Mouse (Mus musculus) forebrain, embryonic 11.5 days (tissue): ENCODE results near the gene Iqcc. TPM values are rescaled to one million over a fixed set of nuclear protein-coding genes. Genes with fewer than 3 reads are reported as not detected.

ENCODE experiments used
- ATAC-seq: fragments of 200-750 bp; cut with Nextera tagmentation; replicated peaks from 2 replicates; pipeline ENCODE4 v1.8.0; 2017; ENCODE audit warnings: moderate TSS enrichment; ENCODE audit not compliant: low FRiP score
- DNase-seq: peaks from one replicate; pipeline ENCODE4 v3.0.0-alpha.2; 2017; ENCODE audit warnings: low spot score
- H3K27ac ChIP-seq: fragments of 300-500 bp; sonication (generic); 2 replicates; pipeline ENCODE4 v1.5.1; 2014; ENCODE audit warnings: low read depth, low read length
- H3K27me3 ChIP-seq: fragments of 300-500 bp; sonication (generic); 2 replicates; pipeline ENCODE4 v1.6.1; 2014; ENCODE audit warnings: mild to moderate bottlenecking, low read length, mixed read lengths; ENCODE audit not compliant: control insufficient read depth, insufficient read depth
- H3K36me3 ChIP-seq: fragments of 300-500 bp; sonication (generic); 2 replicates; pipeline ENCODE4 v1.6.1; 2014; ENCODE audit warnings: mild to moderate bottlenecking, low read length, moderate library complexity, mixed read lengths; ENCODE audit not compliant: control insufficient read depth, insufficient read depth
- H3K4me1 ChIP-seq: fragments of 300-500 bp; sonication (generic); replicated peaks from 2 replicates; pipeline ENCODE4 v1.6.1; 2014; ENCODE audit warnings: low read length, mixed read lengths; ENCODE audit not compliant: control insufficient read depth, insufficient read depth
- H3K4me2 ChIP-seq: fragments of 300-500 bp; sonication (generic); 2 replicates; pipeline ENCODE4 v1.6.1; 2014; ENCODE audit warnings: low read depth, mild to moderate bottlenecking, low read length, moderate library complexity, mixed read lengths; ENCODE audit not compliant: severe bottlenecking
- H3K4me3 ChIP-seq: fragments of 300-500 bp; sonication (generic); 2 replicates; pipeline ENCODE4 v1.5.1; 2014; ENCODE audit warnings: low read depth, low read length
- H3K9ac ChIP-seq: fragments of 300-500 bp; sonication (generic); 2 replicates; pipeline ENCODE4 v1.6.1; 2014; ENCODE audit warnings: low read length
- H3K9me3 ChIP-seq: fragments of 300-500 bp; sonication (generic); 2 replicates; pipeline ENCODE4 v1.6.1; 2016; ENCODE audit warnings: low read length, mixed read lengths; ENCODE audit not compliant: control insufficient read depth
- WGBS: fragments of 180-500 bp; shearing (Covaris S2); extraction: QIAGEN DNeasy Blood & Tissue Kit; methylation state at CpG from one replicate; pipeline ENCODE4 v1.1.7; 2014; 5-methylcytosine and 5-hydroxymethylcytosine counted together
- polyA plus RNA-seq: library from polyadenylated mRNA; unstranded; fragments of >200 nt; fragmentation: Nextera tagmentation; extraction: Ambion mirVana; gene quantifications from 2 replicates; pipeline ENCODE4 v1.2.1, GENCODE M21; 2014

Iqcc gene
- polyA plus RNA-seq, 1 experiment from 2014 or later, result 27.2 TPM

DNA sequence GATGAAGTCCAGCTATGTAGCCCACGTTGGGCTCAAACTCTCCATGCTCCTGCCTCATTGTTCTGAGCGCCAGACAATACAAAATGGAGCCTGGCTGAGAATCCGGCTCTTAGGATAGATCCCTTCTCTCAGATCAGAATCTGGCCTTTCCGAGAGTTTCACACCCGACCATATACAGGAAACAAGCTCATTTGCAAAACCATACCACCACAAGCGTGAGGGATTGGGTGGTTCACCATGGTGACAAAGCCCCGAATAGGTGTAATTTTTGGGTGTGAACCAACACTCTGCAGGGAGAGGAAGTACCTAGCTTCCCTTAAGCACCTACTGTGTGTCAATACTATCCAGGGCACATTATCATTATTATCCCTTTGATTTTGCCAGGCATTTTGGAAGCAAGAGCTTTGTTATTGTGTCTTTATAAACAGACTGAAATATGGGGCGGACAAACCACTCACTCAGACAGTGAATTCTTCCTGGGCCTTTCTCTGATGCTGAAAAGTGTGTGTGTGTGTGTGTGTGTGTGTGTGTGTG lies 47.3 kb downstream of the Iqcc start:
- Histone ChIP-seq H3K4me2 (no peak overlapping the region), H3K4me3 (no peak overlapping the region), H3K27me3 (no peaks in the 10 kb centered on the region), H3K9me3 (no peaks in the 10 kb centered on the region), H3K4me1 (no peaks in the 10 kb centered on the region), H3K9ac (no peak overlapping the region), H3K27ac (no peak overlapping the region), H3K36me3 (no peaks in the 10 kb centered on the region)
- no peak for DNase-seq
- WGBS, result 77% methylated on average over 8 of the region's 8 CpGs
- ATAC-seq, result no peak

DNA sequence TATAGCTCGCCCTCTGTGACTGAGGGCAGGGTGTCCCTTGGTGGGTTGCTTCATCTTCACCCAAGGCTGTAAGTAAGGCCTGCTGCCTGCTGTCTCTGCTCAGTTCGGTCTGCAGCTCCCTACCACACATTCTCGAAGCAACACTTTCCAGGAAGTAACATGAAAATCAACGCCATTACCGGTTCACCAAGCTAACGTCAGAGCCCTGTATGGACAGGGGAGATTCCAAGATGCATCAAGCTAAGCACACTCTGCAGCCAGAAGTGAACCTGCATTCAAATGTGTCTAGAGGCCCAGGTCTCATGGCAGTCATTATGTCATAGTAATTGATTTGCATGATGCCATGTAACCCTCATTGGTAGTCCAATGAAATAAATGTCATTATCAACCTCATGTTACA lies 48.9 kb downstream of the Iqcc start:
- Histone ChIP-seq H3K27ac (no peak overlapping the region), H3K36me3 (no peaks in the 10 kb centered on the region), H3K4me2 (no peak overlapping the region), H3K4me3 (no peak overlapping the region), H3K9me3 (no peaks in the 10 kb centered on the region), H3K9ac (no peak overlapping the region), H3K27me3 (no peaks in the 10 kb centered on the region), H3K4me1 (no peaks in the 10 kb centered on the region)
- WGBS, result 91% methylated on average over 6 of the region's 6 CpGs
- ATAC-seq, result no peak
- no peak for DNase-seq

DNA sequence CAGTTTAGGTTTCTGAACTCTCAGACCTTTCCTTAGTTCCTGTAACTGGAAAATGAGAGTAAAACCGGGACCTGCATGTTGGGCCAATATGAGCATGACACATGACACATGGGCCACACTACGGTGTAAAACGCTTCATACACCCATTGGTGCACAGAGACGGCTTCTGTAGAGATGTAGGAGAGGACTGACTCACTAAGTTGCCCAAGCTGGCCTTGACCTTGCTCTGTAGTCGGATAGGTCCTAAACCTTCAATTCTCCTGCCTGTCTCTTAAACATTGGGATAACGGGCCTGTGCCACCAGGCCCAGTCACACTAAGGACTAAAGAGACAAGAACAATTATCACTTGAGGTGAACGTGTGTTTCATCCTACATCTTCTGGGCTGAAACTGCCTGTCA lies 50.5 kb downstream of the Iqcc start:
- no peaks in the 10 kb centered on the region for H3K36me3 ChIP-seq
- H3K4me1 ChIP-seq, result no peaks in the 10 kb centered on the region
- no peak overlapping the region for H3K4me3 ChIP-seq
- H3K9me3 ChIP-seq, result no peaks in the 10 kb centered on the region
- no peak overlapping the region for H3K9ac ChIP-seq
- no peak overlapping the region for H3K4me2 ChIP-seq
- WGBS, result 93% methylated on average over 7 of the region's 7 CpGs
- ATAC-seq, result no peak
- no peak overlapping the region for H3K27ac ChIP-seq
- no peaks in the 10 kb centered on the region for H3K27me3 ChIP-seq
- no peak for DNase-seq

DNA sequence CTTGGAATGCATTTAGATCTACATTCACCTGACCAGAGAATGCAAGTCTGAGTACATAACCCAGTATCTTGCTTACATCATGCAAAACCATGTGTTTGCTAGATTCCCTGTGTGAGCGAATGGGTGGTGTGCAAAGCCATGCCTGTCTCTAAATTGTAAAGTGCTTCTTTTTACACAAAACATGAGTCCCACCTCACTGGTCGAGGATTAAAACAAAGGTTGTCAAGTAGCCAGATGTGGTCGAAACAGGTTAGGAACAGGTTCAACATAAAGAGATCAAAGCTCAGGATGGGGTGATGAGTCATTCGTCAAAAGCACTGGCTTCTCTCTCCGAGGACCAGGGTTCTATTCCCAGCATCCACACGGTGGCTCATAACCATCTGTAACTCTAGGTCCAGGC lies 53.8 kb downstream of the Iqcc start:
- H3K27ac ChIP-seq, result no peak overlapping the region
- H3K9me3 ChIP-seq, result no peaks in the 10 kb centered on the region
- H3K27me3 ChIP-seq, result no peaks in the 10 kb centered on the region
- H3K36me3 ChIP-seq, result no peaks in the 10 kb centered on the region
- WGBS, result 85% methylated on average over 6 of the region's 6 CpGs
- no peaks in the 10 kb centered on the region for H3K4me1 ChIP-seq
- no peak overlapping the region for H3K4me2 ChIP-seq
- DNase-seq (no peak), ATAC-seq (no peak)
- H3K9ac ChIP-seq, result no peak overlapping the region
- H3K4me3 ChIP-seq, result no peak overlapping the region

Other genes starting within 250 kb of the Iqcc start
- gene Zbtb8a, start 241.0 kb downstream of the Iqcc start, polyA plus RNA-seq, result 8.3 TPM in 2 replicates
- gene Zbtb8b, start 178.2 kb downstream of the Iqcc start, polyA plus RNA-seq, result 1.6 and 1.8 TPM in 2 replicates
- gene Bsdc1, start 157.5 kb downstream of the Iqcc start, polyA plus RNA-seq, result 24.9 and 25.3 TPM in 2 replicates
- not detected in 2 replicates for gene Tssk3, start 128.1 kb downstream of the Iqcc start, polyA plus RNA-seq
- not detected in 2 replicates for gene Fam229a, start 127.9 kb downstream of the Iqcc start, polyA plus RNA-seq
- gene Marcksl1, start 105.5 kb downstream of the Iqcc start, polyA plus RNA-seq, result 1,728 and 1,922 TPM in 2 replicates
- 262 and 282 TPM in 2 replicates for gene Hdac1, start 76.4 kb downstream of the Iqcc start, polyA plus RNA-seq
- 11.5 and 13.8 TPM in 2 replicates for gene Lck, start 45.5 kb downstream of the Iqcc start, polyA plus RNA-seq
- gene Fam167b, start 40.5 kb downstream of the Iqcc start, polyA plus RNA-seq, result 0.71 and 1.1 TPM in 2 replicates
- 251 and 272 TPM in 2 replicates for gene Eif3i, start 18.5 kb downstream of the Iqcc start, polyA plus RNA-seq
- 188 and 192 TPM in 2 replicates for gene Tmem234, start 18.4 kb downstream of the Iqcc start, polyA plus RNA-seq
- gene Dcdc2b, start 4.8 kb downstream of the Iqcc start, polyA plus RNA-seq, result 2.5 and 2.6 TPM in 2 replicates
- 57.6 and 66.1 TPM in 2 replicates for gene Ccdc28b, start 4.8 kb upstream of the Iqcc start, polyA plus RNA-seq
- gene Txlna, start 22.0 kb upstream of the Iqcc start, polyA plus RNA-seq, result 109 and 115 TPM in 2 replicates
- 12.0 and 13.9 TPM in 2 replicates for gene Kpna6, start 53.7 kb upstream of the Iqcc start, polyA plus RNA-seq
- gene Tmem39b, start 77.7 kb upstream of the Iqcc start, polyA plus RNA-seq, result 50.0 and 53.2 TPM in 2 replicates
- gene Khdrbs1, start 123.2 kb upstream of the Iqcc start, polyA plus RNA-seq, result 183 and 185 TPM in 2 replicates
- 355 and 395 TPM in 2 replicates for gene Ptp4a2, start 192.1 kb upstream of the Iqcc start, polyA plus RNA-seq